Mouse (Mus musculus) limb, embryonic 11.5 days (tissue): ENCODE data around the gene Ank. TPM values are rescaled to one million over a fixed set of nuclear protein-coding genes. Genes with fewer than 3 reads are reported as not detected.

ENCODE experiments used
- ATAC-seq: fragments of 200-750 bp; cut with Nextera tagmentation; 2 replicates; pipeline ENCODE4 v1.8.0; 2017; ENCODE audit warnings: low read depth; ENCODE audit not compliant: insufficient number of reproducible peaks, low FRiP score, low TSS enrichment
- DNase-seq: peaks from one replicate; pipeline ENCODE4 v3.0.0-alpha.2; 2015; ENCODE audit warnings: low spot score
- H3K27ac ChIP-seq: fragments of 300-500 bp; sonication (generic); replicated peaks from 2 replicates; pipeline ENCODE4 v1.5.1; 2014; ENCODE audit warnings: low read depth, mild to moderate bottlenecking, low read length
- H3K27me3 ChIP-seq: fragments of 300-500 bp; sonication (generic); 2 replicates; pipeline ENCODE4 v1.6.1; 2014; ENCODE audit warnings: mild to moderate bottlenecking, low read length, mixed read lengths; ENCODE audit not compliant: control insufficient read depth, insufficient read depth
- H3K36me3 ChIP-seq: fragments of 300-500 bp; sonication (generic); 2 replicates; pipeline ENCODE4 v1.6.1; 2014; ENCODE audit warnings: mild to moderate bottlenecking, low read length, moderate library complexity, mixed read lengths; ENCODE audit not compliant: control insufficient read depth, insufficient read depth
- H3K4me1 ChIP-seq: fragments of 300-500 bp; sonication (generic); 2 replicates; pipeline ENCODE4 v1.6.1; 2014; ENCODE audit warnings: low read length, mixed read lengths; ENCODE audit not compliant: control insufficient read depth, insufficient read depth
- H3K4me2 ChIP-seq: fragments of 300-500 bp; sonication (generic); 2 replicates; pipeline ENCODE4 v1.6.1; 2014; ENCODE audit warnings: low read depth, mild to moderate bottlenecking, moderate library complexity; ENCODE audit not compliant: severe bottlenecking
- H3K4me3 ChIP-seq: fragments of 300-500 bp; sonication (generic); 2 replicates; pipeline ENCODE4 v1.5.1; 2014; ENCODE audit warnings: low read depth, low read length
- H3K9ac ChIP-seq: fragments of 300-500 bp; sonication (generic); 2 replicates; pipeline ENCODE4 v1.6.1; 2014; ENCODE audit warnings: mild to moderate bottlenecking, low read length
- H3K9me3 ChIP-seq: fragments of 300-500 bp; sonication (generic); 2 replicates; pipeline ENCODE4 v1.6.1; 2016; ENCODE audit warnings: low read length; ENCODE audit not compliant: control insufficient read depth
- WGBS: fragments of 180-500 bp; shearing (Covaris S2); extraction: QIAGEN DNeasy Blood & Tissue Kit; methylation state at CpG from one replicate; pipeline ENCODE4 v1.1.7; 2014; 5-methylcytosine and 5-hydroxymethylcytosine counted together
- microRNA-seq: library from miRNA; unstranded; fragments of <30 nt; microRNA quantifications from one replicate; pipeline ENCODE4, GENCODE M21; 2016
- polyA plus RNA-seq: library from polyadenylated mRNA; unstranded; fragments of >200 nt; fragmentation: Nextera tagmentation; extraction: Ambion mirVana; gene quantifications from 2 replicates; pipeline ENCODE4 v1.2.1, GENCODE M21; 2014

Ank gene
- polyA plus RNA-seq, 1 experiment from 2014 or later = 2.9 TPM

DNA sequence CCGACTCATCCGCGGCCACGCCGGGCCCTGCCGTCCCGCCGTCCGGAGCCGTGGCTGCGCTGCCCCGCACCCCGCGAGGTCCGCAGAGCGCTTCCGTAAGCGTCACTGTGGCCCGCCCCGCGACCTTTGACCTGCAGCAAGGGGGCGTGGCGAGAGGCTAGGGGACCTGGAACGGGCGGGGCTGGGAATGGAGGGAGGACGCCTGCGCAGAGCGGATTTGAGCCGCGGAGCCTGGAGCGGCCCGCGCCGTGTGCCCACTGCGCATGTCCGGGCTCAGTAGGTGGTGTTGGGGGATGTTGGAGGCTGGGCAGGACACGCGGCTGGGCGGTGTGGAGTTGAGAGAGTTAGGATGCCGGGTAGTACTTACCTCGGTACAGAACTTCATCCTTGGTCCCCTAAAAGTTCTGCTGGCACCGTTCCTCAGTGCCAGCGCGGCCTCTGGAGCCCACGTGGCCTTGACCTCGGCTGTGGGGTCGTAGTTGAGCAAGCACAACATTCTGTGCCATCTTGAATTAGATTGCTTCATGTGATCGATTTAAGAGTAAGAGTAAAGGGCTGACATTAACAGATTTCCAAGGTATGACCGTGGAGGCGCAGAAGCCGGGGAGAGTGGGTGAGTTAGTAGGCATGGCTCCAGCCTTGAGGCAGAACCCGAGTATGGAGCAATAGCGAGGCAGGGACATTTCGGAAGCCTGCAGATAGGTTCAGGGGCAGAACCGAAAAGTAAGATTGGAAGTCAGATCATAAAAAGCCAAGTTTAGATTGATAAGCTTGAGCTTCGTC is 164.3 kb downstream of the Ank start, which contains the start of gene Otulin:
TSS of gene Otulin (minus strand) at position 93 of the 783 bp plus-strand sequence.
- WGBS = 5% methylated on average over 56 of the region's 56 CpGs

DNA sequence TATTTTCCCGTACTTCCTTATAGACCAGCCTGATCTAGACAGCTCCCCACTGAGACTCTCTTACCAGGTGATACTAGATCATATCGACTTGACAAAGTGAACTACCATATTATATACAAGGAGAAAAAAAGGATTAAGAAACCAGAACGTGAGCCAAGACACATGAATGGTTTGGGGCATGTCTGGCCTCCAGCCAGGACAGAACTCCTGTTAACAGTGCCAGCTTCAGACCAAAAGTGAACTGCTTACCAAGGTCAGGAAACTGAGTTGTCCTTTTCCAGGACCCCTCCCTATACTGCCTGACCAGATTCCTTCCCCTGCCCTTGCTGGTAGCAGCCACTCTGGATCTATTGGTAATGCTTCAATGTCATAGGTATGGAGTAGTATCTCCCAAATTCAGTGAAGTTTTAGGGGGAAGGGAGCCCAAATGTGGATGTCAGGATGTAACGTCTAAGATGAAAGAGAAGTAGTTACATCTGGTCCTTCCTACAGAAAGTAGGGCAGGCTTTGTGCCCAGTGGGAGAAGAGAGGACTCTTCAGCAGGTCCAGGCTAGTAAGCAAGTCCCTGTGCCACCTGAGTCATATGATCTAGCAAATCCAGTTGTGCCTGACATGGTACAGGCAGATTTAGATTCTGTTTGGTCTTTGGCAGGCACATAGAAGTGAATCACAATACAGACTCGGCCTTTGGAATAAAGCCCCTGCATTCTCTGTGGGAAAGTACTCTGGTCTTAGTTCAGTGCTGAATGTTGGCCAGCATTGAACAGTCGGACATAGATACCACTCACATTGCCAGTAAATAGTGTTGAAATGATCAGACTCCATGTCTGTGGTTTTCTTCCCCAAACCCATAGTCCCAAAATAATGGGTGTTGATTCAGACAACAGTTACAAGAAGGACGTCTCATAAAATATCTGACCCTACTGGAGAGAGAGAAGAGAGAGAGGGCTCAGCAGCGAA is 167.7 kb downstream of the Ank start:
- ATAC-seq = no peak
- Histone ChIP-seq H3K4me3 (no peak overlapping the region), H3K36me3 (no peaks in the 10 kb centered on the region), H3K9me3 (no peaks in the 10 kb centered on the region), H3K27ac (no peak overlapping the region), H3K27me3 (no peaks in the 10 kb centered on the region), H3K4me1 (peaks cover 6% of the 10 kb centered on the region), H3K9ac (no peak overlapping the region), H3K4me2 (no peak overlapping the region)
- WGBS = 86% methylated on average over 8 of the region's 8 CpGs
- no peak for DNase-seq

More for the DNA sequence above, 164.3 kb downstream of the Ank start, which contains the start of gene Otulin:
- Histone ChIP-seq H3K27ac (0 out of 2 replicates have a peak within 1 kb of the TSS, but pooled peaks have one; percentile 62), H3K4me2 (peak within 1 kb of the TSS; percentile 81), H3K4me1 (peaks cover 6% of the 10 kb centered on the region), H3K36me3 (no peaks in the 10 kb centered on the region), H3K9ac (peak within 1 kb of the TSS; percentile 76), H3K4me3 (peak within 1 kb of the TSS; percentile 71), H3K9me3 (no peaks in the 10 kb centered on the region), H3K27me3 (no peaks in the 10 kb centered on the region)
- DNase-seq (peak; percentile 99), ATAC-seq (peak; percentile 96)

DNA sequence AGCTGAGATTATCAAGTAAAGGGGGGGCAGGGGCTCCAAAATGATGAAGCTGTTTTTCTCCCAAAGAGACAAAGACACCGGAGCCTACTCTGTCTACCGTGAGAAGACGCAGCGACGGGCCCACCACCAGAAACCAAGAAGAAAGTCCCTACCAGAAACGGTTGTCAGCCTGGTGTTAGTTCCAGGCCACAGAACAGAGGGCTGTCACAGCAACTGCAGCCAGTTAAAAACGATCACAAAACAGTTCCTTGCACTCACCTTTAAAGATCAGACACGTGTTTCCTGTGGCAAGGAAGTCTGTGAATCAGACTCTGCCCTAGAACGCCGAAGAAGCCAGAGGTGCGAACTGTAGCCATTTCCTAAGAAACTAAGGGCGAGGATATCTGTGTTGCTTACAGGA is 174.7 kb downstream of the Ank start:
- WGBS = 69% methylated on average over 12 of the region's 12 CpGs
- no peaks in the 10 kb centered on the region for H3K27me3 ChIP-seq

DNA sequence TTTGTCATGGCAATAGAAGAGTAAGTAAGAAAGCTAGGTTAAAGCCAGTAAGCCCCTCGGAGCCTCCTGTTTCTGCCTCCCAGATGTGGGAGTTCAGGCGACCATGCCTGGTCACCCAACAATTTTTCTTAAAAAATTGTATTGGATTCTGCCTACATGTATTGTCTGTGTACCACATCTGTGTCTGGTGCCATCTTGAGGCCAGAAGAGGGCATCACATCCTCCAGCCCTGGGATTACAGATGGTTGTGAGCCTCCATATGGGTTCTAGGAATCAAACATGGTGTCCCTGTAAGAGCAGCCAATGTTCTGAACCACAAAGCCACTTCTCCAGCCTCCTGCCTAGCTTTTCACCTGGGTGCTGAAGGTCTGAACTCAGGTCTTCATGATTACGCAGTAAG is 176.4 kb downstream of the Ank start:
- Histone ChIP-seq H3K27ac (no peak overlapping the region), H3K4me2 (no peak overlapping the region), H3K4me3 (no peak overlapping the region), H3K9me3 (no peaks in the 10 kb centered on the region), H3K36me3 (no peaks in the 10 kb centered on the region), H3K27me3 (no peaks in the 10 kb centered on the region), H3K4me1 (no peaks in the 10 kb centered on the region), H3K9ac (no peak overlapping the region)
- WGBS = 86% methylated on average over 3 of the region's 3 CpGs
- DNase-seq (no peak), ATAC-seq (no peak)

More for the DNA sequence above, 174.7 kb downstream of the Ank start:
- no peaks in the 10 kb centered on the region for H3K9me3 ChIP-seq
- no peaks in the 10 kb centered on the region for H3K4me1 ChIP-seq
- no peak for DNase-seq
- H3K36me3 ChIP-seq = no peaks in the 10 kb centered on the region
- H3K9ac ChIP-seq = no peak overlapping the region
- H3K4me3 ChIP-seq = no peak overlapping the region
- H3K4me2 ChIP-seq = no peak overlapping the region
- H3K27ac ChIP-seq = no peak overlapping the region
- no peak for ATAC-seq

Small RNA genes within 50 kb of the gene (microRNA-seq; reads per million reads assigned to microRNA genes)
- not detected for gene Mir7117

Other genes with a start within 250 kb of the Ank start
- gene Otulin, start 164.0 kb downstream of the Ank start, polyA plus RNA-seq = 37.8 and 38.0 TPM in 2 replicates
- 9.1 and 11.8 TPM in 2 replicates for gene Otulinl, start 214.9 kb downstream of the Ank start, polyA plus RNA-seq